ENCODE assay signal across 14 mouse cellular contexts in genomic region chr5:48003708-48004415, GRCm38 (mm10). TPM values are rescaled to one million over a fixed set of nuclear protein-coding genes. Genes with fewer than 3 reads are reported as not detected.
DNase-seq lines count a peak whose midpoint lies in the region; ATAC-seq and TF ChIP-seq lines count a peak whose summit lies in the region.
"Had no signal": no experiment of that assay in that cellular context is flagged by ENCODE, and none has a peak within 500 bp of the region (broad histone marks: within the 10 kb centered on the region; RNA-seq: fewer than 3 reads in every experiment).

No protein-coding gene starts in this region.

- peak; percentile 82; the same call in 1 of the 2 replicates for ATAC-seq in embryonic facial prominence, embryonic 12.5 days (ENCODE audit: insufficient number of reproducible peaks, insufficient read depth, low FRiP score, low TSS enrichment)
- ATAC-seq in stomach, embryonic 16.5 days (ENCODE audit: insufficient read depth, low FRiP score), result no peak
- no peak for ATAC-seq in forebrain, embryonic 14.5 days

- H3K27me3 ChIP-seq in embryonic facial prominence, embryonic 12.5 days, result no peaks in the 10 kb centered on the region
- no peaks in the 10 kb centered on the region for H3K27me3 ChIP-seq in stomach, embryonic 16.5 days (ENCODE audit: control insufficient read depth, insufficient read depth, low read length)
- H3K27me3 ChIP-seq in forebrain, embryonic 14.5 days (replicated peaks; ENCODE audit: control insufficient read depth, insufficient read depth, low read length), result no peaks in the 10 kb centered on the region
- H3K27me3 ChIP-seq: hindbrain, embryonic 13.5 days had no signal

- no peak overlapping the region for H3K9ac ChIP-seq in embryonic facial prominence, embryonic 12.5 days
- no peak overlapping the region for H3K9ac ChIP-seq in stomach, embryonic 16.5 days (ENCODE audit: low read length)
- H3K9ac ChIP-seq in forebrain, embryonic 14.5 days (ENCODE audit: low read length), result no peak overlapping the region
- H3K9ac ChIP-seq: hindbrain, embryonic 13.5 days had no signal

- peak overlapping the region; percentile 39 for H3K4me2 ChIP-seq in embryonic facial prominence, embryonic 12.5 days (replicated peaks)
- peak overlapping the region; percentile 27; the same call in 1 of the 2 replicates for H3K4me2 ChIP-seq in stomach, embryonic 16.5 days (ENCODE audit: low read depth, low read length)
- H3K4me2 ChIP-seq in forebrain, embryonic 14.5 days (ENCODE audit: low read length), result no peak overlapping the region
- H3K4me2 ChIP-seq: hindbrain, embryonic 13.5 days had no signal

- no peak for DNase-seq in lung, adult 2 months
- DNase-seq in lung, postnatal 14 days, result no peak
- peak; percentile 21 for DNase-seq in kidney, postnatal 10 days
- DNase-seq in thymus, postnatal 4 days, result no peak
- DNase-seq in forebrain, embryonic 14.5 days (ENCODE audit: low spot score), result no peak
- DNase-seq: adrenal gland, postnatal 14 days; cerebellum, adult 18-20 months; gastrocnemius, postnatal 25 days; right cerebral cortex, adult 18-20 months had no signal

- no peaks in the 10 kb centered on the region for H3K9me3 ChIP-seq in embryonic facial prominence, embryonic 12.5 days
- no peaks in the 10 kb centered on the region for H3K9me3 ChIP-seq in stomach, embryonic 16.5 days (replicated peaks; ENCODE audit: control insufficient read depth, low read length)
- H3K9me3 ChIP-seq in forebrain, embryonic 14.5 days (replicated peaks; ENCODE audit: control insufficient read depth, low read length), result no peaks in the 10 kb centered on the region
- H3K9me3 ChIP-seq: G1E; hindbrain, embryonic 13.5 days had no signal

- no peak for TF ChIP-seq CTCF in lung, adult 2 months (IDR thresholded peaks at IDR 0.05; ENCODE audit: insufficient read depth, low read length)

- no peak for TF ChIP-seq POLR2A in lung, adult 2 months (IDR thresholded peaks at IDR 0.05; ENCODE audit: borderline replicate concordance, extremely low read depth, low read depth, low read length)

- H3K36me3 ChIP-seq in embryonic facial prominence, embryonic 12.5 days, result no peaks in the 10 kb centered on the region
- no peaks in the 10 kb centered on the region for H3K36me3 ChIP-seq in stomach, embryonic 16.5 days (ENCODE audit: control insufficient read depth, insufficient read depth, low read length)
- no peaks in the 10 kb centered on the region for H3K36me3 ChIP-seq in forebrain, embryonic 14.5 days (ENCODE audit: control insufficient read depth, insufficient read depth, low read length)
- H3K36me3 ChIP-seq: G1E had no signal

- H3K27ac ChIP-seq in embryonic facial prominence, embryonic 12.5 days, result peak overlapping the region; percentile 60
- no peak overlapping the region for H3K27ac ChIP-seq in stomach, embryonic 16.5 days (ENCODE audit: low read length)
- no peak overlapping the region for H3K27ac ChIP-seq in forebrain, embryonic 14.5 days (ENCODE audit: low read depth, low read length)
- H3K27ac ChIP-seq: hindbrain, embryonic 13.5 days; left cerebral cortex, adult 2 months had no signal

- H3K4me1 ChIP-seq in lung, adult 2 months (ENCODE audit: control insufficient read depth, insufficient read depth, low read length), result no peaks in the 10 kb centered on the region
- H3K4me1 ChIP-seq in embryonic facial prominence, embryonic 12.5 days, result peaks cover 23% of the 10 kb centered on the region
- H3K4me1 ChIP-seq in stomach, embryonic 16.5 days (ENCODE audit: control insufficient read depth, insufficient read depth, low read length), result peaks cover 7% of the 10 kb centered on the region; the same call in 1 of the 2 replicates
- peaks cover 4% of the 10 kb centered on the region; the same call in 1 of the 2 replicates for H3K4me1 ChIP-seq in forebrain, embryonic 14.5 days (ENCODE audit: control insufficient read depth, insufficient read depth, low read length)

- H3K4me3 ChIP-seq in lung, adult 2 months (replicated peaks; ENCODE audit: extremely low read depth, low read depth, low read length), result peak overlapping the region; percentile 38
- H3K4me3 ChIP-seq in embryonic facial prominence, embryonic 12.5 days, result no peak overlapping the region
- peak overlapping the region; percentile 15 for H3K4me3 ChIP-seq in stomach, embryonic 16.5 days (replicated peaks; ENCODE audit: low read length)
- H3K4me3 ChIP-seq in forebrain, embryonic 14.5 days (ENCODE audit: low read depth, low read length), result no peak overlapping the region
- H3K4me3 ChIP-seq: hindbrain, embryonic 13.5 days; left cerebral cortex, adult 2 months had no signal

- WGBS in lung, adult 2 months, result 41% methylated on average over 12 of the region's 12 CpGs
- WGBS in embryonic facial prominence, embryonic 12.5 days, result 14% methylated on average over 12 of the region's 12 CpGs
- WGBS in stomach, embryonic 16.5 days, result 31% methylated on average over 12 of the region's 12 CpGs
- WGBS in forebrain, embryonic 14.5 days, result 75% methylated on average over 12 of the region's 12 CpGs

RNA-seq across cellular contexts. Expression of gene Slit2, which starts 20.9 kb away (rescaled TPM):
- polyA plus RNA-seq in lung, adult 2 months (2012; rRNA removed), result 22.1 and 26.2 TPM in 2 replicates
- 37.1 and 38.0 TPM in 2 replicates for polyA plus RNA-seq in embryonic facial prominence, embryonic 12.5 days (2016; fragmentation: Nextera tagmentation; extraction: Ambion mirVana)
- polyA plus RNA-seq in stomach, embryonic 16.5 days (2015; fragmentation: Nextera tagmentation; extraction: Ambion mirVana), result 16.7 and 20.3 TPM in 2 replicates
- polyA plus RNA-seq in forebrain, embryonic 14.5 days (2014; fragmentation: Nextera tagmentation; extraction: Ambion mirVana), result 10.0 and 11.3 TPM in 2 replicates
- polyA plus RNA-seq: G1E had no signal

Comparison
In these comparisons a context has a peak if more than half of its experiments do, and no peak if none do; other contexts are left out.
1. H3K4me3 ChIP-seq: peak in lung, adult 2 months (single experiment) and stomach, embryonic 16.5 days (single experiment); none in embryonic facial prominence, embryonic 12.5 days (single experiment) and forebrain, embryonic 14.5 days (single experiment).